Mouse (Mus musculus) granulocyte monocyte progenitor cell, adult 5-6 weeks (primary cell): ENCODE data around the gene Sugt1. TPM values are rescaled to one million over a fixed set of nuclear protein-coding genes. Genes with fewer than 3 reads are reported as not detected.

ENCODE experiments used
- ATAC-seq: replicated peaks from 2 replicates; pipeline ENCODE4 v1.8.0; 2016; ENCODE audit warnings: mild to moderate bottlenecking, moderate TSS enrichment, inconsistent platforms; ENCODE audit not compliant: poor library complexity, severe bottlenecking
- total RNA-seq, 2 experiments: library from RNA; stranded (forward) in 1 of 2; stranded (reverse) in 1 of 2; fragments of 200-712, 200-1000 nt in 1 of 2; fragments of >200 nt in 1 of 2; fragmentation: Nextera tagmentation in 1 of 2; gene quantifications; 2 replicates each; pipeline ENCODE4 v1.2.3; 2014 to 2017

The Sugt1 gene
- total RNA-seq, 2 experiments from 2014 or later, result 92.4 to 116 TPM

DNA sequence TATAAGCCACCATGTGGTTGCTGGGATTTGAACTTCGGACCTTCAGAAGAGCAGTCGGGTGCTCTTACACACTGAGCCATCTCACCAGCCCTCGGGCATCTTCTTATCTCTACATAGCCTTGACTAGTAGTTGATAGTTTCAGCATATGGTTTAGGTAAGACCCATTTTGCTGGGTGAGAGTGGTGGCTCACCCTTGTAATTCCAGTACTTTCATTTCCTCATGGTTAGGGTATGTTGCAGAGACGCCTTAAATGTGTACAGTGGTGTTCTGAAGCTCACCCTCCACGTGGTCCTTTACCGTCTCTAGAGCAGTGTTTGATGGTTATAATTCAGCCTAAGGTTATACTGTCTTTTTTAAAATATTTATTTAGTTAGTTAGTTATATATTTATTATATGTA, 18.9 kb downstream of the Sugt1 start:
- ATAC-seq, result no peak; the same call in 1 of the 2 replicates

DNA sequence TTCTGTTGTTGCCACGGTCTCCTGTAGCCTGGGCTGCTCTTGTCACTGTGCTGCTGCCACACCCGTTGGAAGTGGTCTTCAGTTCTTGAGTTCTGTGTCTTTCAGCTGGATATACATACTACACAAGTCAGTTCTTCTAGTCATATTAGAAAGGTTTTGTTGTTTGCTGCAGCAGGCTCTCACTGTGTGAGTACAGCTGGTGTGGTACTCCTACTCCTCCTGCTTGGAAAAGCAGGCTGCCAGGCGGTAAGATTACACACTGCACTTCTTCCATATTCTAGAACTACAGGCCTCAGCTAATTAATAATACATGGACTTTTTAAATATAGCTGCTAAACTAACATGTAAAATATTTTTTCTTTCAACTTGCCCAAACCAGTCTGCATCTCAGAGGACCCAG, 19.4 kb downstream of the Sugt1 start:
- ATAC-seq, result no peak

DNA sequence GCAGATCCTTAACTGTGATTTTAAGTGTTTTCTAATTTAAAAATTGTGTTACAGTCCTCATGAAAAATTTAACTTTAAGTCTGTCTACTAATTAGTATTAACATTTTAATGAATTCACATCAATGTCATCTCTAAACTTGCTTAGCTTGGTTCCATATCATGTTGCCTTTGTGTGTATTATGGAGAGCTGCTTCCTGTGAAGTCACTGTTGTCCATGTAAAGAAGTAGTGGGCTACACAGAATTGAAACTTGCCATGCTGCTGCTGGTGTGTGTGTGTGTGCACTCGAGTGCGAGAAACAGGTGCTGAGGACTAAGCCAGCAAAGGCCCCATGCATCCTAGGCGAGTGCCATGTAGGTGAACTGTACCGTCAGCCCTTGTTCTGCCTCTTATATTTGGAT, 19.9 kb downstream of the Sugt1 start:
- no peak for ATAC-seq

DNA sequence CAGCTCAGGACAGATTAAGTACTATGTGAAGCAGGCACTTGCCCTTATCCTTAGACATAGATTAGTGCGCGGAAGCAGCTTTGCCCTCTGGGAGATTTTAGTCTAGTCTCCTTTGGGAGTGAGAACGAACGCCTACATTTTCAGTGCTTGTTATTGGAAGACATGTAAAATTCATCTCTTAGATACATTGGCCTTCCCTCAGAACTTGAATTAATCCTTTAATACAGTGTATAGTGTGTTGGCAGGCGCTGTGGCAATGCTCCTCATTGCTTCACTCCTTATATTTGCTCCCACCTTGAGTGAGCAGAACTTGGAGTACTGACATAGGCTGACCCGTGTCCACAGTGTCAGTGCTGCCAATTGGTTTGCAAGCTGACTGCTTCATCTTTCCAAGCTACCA, 20.8 kb downstream of the Sugt1 start:
- ATAC-seq, result no peak

DNA sequence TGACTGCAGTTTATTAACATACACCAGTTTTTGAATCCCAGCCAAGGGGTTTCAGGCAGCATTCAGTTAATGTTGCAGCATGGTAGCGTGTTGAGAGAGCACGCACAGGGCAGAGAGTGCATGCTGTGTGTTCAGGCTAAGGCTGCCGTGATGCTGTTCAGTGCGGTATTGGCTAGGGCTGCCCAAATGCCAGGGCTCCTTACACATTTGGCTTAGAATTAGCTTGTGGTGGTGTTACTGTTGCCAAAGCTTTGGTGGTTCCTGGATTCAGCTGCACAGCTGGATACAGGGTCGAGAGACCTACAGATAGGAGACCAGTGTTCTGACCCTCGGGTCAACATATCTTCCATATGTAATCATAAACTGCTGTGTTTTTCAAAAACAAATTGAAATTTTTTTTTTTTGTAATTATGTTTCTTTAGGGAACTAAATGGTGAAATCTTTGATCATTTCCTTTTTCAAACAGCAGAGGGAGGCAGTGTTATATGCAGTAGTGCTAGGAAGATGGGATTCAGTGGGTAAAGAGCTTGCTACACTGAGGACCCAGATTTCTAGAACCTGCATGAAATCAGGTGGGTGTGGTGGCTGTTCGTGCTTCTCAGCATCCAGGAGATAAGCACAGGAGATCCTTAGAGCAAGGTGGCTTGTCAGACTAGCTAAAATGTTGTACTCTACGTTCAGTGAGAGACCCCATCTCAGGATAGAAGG, 29.8 kb downstream of the Sugt1 start:
- ATAC-seq, result no peak; the same call in 1 of the 2 replicates

DNA sequence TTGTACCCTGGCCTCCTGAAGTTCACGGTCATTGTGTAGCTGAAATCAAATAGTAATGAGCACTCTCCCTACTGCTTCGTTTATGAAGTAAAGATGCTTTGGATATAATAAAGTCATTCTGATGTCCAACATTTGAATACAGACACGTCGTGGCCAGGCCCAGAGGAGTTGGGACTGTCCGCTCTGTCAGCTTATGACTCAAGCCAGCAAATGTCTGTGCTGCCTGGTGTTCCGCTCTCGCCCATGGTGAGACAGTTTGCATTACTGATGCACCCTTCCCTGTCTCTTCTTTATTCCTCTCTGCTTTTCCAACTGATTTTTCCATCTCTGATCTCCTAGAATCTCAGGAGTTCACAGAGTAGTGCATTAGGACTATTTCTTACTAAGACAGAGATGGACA, 32.3 kb downstream of the Sugt1 start:
- ATAC-seq, result no peak

DNA sequence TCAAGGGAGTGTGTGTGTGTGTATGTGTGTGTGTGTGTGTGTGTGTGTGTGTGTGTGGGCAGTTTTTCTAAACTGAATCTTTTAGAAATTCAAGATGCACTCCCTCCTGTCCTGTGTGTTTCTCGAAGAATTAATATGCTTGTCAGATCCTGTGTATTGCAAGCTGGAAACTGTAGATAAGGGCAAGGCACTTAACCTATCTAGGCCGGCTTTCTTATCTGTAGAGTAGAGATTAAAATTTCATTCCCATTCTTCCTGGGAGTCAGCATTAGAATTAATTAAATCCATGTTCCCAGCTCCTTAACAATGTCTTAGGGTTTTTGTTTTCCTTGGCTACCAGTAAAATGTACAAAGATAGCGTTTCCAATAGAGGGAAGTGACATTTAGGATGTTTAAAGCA, 33.7 kb downstream of the Sugt1 start:
- no peak for ATAC-seq

DNA sequence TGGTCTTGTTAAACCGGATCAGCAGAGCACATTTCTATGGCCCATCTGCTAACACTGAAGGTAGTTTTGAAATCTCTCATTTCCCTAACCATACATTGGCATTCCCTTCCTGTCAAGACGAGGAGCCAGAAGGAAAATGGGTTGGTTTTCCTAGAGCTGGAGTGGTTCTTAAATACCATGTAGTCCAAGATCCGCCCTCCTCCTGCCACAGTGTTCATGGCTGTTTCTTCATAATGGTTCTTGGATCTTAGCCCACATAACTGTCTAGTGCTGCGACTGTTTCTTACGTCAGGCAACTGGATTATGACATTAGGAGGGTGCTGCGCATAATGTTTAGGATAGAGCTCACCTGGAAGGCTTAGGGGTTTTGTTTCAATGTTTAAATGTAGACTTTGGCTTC, 44.8 kb downstream of the Sugt1 start:
- ATAC-seq, result no peak

DNA sequence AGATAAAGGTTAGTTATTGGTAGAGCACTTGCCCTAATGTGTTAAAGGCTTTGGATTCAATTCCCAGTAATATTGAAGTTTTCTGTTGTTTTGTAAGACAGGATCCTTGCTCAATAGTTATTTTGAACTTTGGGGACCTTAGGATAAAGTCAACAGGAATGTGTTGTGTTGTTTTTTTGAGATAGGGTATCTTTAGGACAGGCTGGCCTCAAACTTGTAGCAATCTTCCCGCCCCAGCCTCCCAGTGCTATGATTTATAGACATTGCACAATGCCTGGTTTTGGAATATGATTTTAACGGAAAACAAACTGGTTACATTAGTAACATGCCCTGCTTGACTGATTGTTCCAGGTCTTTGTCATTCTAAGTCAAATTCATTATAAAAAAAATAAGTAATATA, 45.7 kb downstream of the Sugt1 start:
- no peak for ATAC-seq

DNA sequence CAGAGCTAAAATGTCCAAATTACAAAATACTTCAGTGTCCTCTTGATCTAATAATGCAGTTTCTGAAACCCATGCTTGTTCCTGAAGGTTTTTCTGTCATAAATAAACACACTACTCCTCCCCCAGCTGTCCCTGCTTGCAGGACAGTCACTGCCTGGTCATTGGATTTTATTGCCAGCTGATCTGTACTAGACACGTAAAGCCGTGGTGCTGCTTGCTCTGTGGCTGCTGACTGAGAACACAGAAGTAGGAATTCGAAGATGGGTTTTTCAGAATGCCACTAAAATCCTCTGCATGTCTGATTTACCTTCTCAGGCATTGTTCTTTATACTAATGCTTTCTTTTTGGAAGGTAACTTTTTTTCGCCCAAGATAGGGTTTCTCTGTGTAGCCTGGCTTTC, 49.3 kb downstream of the Sugt1 start:
- ATAC-seq, result no peak

DNA sequence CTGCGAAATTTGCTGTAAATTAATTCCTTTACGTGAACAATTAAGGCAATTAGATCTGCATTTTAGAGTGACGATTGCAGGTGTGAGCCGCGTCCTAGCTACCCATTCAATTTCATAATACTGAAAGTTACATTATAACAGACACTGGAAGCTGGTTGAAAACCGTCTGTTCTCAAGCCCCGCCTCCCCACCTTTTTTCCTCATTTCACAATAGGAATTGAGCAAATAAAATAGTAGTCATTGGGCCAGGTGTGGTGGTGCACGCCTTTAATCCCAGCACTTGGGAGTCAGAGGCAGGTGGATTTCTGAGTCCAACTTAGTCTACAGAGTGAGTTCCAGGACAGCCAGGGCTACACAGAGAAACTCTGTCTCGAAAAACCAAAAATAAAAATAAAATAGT, 54.6 kb downstream of the Sugt1 start:
- no peak for ATAC-seq

DNA sequence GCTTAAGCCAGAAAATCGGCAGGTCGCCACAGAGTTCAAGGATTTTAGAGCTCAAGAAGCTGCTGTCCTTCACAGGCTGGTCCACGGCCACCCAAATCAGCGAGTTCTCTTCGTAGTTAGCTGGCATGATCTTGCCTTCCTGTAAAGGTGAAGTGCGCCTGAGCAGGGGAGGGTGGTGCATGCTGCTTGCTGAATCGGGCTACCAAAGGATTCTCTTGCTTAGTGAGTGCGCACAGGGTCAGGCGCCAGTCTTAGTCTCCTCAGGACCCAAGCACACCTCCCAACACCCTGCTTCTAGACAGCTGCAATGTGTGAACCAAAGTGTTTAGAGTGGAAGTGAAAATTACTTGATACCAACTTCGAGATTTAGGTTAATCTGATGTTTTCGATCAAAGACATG, 57.9 kb downstream of the Sugt1 start:
- no peak for ATAC-seq

DNA sequence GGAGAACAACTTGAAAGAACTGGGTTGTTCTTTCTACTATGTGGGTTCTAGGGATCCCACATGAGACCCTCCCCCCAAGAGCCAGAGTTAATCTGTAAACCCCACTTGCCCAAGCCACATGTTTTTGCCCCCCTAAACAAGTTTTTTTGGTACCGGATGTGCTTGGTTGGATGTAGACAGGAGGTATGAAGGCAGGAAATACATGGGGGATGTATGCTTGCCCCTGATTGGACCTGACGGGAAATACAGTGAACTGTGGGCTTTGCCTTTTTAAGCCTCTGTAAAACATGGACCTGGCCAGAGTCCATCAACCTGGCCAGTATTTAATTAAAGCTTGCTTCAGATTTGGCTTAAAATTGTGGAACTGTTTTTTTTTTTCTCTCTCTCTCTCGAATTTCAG, 62.2 kb downstream of the Sugt1 start:
- ATAC-seq, result no peak

DNA sequence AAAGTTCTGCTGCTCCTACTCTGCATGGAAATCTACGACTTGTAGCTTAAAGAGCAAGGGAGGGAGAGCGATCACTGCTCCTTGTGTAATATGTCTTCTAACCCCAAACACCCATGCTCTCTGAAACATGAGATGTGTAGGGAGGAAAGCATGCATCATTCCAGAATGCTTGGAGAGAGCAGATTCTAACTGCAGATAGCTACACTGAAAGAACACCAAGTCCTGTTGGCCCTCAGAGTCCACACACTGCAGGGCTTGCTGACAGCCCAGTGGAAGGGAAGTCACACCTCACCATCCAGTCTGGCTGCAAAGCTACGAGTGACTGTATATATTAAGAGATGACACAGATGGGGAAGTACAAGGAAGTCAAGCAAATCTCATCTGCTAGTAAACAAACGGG, 65.2 kb downstream of the Sugt1 start:
- ATAC-seq, result no peak

DNA sequence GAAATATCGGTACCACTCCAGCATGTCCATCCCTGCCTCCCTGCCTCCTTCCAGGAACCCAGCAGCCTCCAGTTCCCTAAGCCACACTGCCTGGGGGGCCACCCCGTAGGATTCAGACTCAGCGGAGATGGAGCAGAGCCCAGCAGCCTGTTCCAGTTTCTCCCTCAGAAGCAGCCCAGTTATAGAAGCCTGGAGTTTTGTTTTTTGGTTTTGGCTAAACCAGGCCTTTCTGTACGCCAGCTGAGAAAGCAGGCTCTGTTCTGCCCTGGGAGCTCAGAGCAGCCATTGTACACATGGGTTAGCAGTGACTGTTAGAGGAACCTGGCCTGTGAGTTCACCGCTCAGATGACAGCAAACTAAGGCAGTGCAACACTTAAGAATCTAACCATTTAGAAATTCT, 70.8 kb downstream of the Sugt1 start:
- no peak for ATAC-seq

DNA sequence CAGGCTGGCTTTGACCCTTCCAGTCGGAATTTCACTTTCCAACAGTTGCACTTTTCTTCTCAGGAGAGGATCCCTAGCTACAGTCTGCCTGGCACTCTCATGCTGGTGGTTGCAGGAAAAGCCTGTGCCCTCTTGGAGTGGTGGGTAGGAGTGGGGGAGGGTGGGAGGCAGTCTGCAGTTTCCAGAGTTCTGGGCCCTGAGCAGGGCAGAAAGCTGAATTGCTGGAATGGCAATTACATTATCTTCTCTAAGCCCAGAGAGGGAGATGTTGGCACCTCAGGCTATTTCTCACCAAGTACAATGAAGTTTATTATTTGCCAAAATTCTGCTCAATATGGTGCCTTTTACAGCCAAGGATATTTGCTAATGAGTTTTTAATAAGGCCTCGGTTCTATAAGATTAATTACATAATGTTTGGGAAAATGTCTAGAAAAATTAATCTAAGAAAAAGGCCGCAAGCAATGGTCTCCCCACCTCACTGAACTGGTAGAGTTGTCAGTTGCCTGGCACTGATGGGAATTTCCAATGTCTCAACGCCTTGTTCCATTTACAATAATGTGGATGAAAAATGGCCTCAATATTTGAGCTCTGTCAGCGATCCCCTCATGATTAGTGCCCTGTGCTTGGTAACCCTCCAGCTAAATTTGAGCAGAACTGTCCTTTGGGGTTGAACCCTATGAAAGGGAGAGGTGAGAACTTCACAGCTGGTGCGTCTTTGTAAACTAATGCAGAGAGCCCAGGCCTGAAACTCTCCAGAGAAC, 71.4 kb downstream of the Sugt1 start:
- no peak for ATAC-seq

DNA sequence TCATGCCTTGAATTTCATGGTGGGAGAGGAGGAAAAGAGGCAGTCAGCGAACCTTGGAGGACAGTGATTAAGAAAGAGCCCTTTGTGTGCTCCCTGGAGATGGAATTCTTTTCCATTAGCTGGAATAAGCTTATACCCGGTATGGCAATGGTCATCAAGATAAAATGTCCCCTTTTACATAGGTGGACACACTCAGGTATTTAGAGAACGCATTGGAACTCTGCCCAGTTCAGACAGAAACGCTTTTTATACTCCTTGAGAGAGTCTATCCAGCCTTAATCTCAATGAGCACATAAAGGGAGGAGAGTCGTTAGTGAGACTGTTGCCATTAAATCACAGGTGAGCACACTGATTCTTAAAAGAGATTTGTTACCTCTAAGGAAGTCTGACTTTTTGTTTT, 73.0 kb downstream of the Sugt1 start:
- no peak for ATAC-seq

DNA sequence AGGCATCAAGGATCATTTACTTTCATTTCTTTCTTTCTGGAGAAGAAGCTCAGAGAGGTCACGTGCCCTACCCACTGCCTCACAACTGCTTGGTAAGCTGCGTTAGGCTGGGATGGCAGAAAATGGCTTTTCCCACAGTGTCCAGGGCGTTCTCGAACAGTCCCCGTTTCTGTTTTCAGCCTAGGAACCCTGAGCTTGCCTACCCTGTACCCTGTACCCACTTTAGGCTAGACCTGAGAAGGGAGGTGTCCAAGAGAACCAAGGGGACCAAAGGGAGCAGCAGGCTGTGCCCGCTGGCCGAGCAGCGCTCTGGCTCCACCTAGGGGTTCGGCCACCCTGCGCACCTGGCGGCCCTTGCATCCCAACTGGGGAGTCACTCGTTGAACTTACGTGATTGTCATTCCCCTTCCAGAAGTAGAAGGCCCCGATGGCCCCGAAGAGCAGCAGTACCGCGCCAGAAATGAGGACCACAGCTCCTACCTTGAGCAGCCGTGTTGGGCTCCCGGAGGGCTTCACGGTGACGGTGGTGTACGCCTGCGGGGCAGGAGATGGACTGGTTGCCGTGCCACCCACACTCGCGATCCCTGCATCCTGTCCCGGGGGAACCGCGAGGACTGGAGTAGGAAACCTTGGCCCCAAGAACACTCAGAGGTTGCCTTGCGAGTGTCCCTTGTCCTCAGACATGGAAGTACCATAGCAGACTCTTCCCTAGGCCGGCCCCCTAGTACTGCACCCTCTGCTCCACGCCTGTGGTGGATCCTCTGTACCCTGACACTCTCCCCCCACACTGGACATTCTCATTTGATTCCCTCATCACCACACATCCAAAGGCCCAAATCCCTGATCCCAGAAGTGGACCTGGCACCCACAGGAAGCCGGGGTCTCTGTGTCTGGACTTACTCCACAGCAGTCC, 73.8 kb downstream of the Sugt1 start:
- peak; percentile 97 for ATAC-seq

DNA sequence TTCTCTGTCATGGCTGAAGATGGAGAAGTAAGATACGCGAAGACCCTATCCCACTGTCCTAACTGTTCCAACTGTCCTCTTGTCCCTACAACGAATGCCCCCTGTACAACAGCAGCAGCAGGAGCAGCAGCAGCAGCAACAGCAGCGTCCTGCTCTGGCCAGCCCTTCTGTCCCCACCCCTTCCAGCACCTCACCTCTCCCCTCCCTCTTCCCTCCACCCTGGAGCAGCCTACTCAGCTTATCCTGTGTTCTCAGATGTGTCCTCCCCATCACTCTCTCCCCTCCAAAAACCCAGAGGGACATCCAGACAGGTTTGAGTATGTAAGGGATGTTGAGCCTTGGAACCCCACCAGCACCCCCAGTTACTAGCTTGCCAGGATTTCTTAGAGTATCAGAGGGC, 74.5 kb downstream of the Sugt1 start, which contains the start of gene Cnmd:
TSS of gene Cnmd (minus strand) at position 170 of the 400 bp plus-strand sequence.
- ATAC-seq, result no peak

DNA sequence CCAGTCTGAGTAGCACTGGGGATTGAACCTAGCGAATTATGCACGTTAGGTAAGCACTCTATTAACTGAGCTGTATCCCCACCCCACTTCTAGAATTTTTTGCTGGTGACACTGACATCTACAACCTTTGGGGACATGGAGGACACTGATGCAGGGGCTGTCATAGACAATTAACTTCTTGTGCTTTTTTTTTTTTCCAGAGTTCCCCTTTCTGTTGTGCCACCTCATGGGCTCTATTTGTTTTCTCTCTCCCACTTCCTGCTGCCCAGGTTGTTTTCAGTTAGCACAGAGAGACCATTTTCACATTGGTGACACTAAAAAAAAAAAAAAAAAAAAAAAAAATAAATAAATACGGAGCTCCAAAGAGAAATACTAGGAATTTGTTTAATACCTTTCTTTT, 83.5 kb downstream of the Sugt1 start:
- no peak; the same call in 1 of the 2 replicates for ATAC-seq

DNA sequence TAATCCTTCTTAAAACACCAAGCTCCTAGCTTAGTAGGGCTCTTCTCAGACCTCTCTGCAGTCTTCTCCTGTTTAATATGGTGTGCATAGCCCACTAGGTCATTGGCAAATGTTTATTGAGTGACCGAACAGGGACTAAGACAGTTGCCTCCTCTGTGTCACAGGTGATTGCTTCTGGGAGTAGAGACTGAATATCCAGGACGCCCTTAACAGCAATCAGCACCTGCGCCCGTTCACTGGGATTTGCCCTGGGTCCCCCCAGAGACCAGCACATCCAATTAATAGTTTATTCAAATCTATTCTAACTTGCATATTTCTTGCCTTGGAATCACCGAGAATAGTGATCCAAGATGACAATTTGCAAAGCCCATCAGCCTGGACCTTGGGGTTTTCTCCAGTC, 85.1 kb downstream of the Sugt1 start:
- no peak for ATAC-seq
